Mouse (Mus musculus) myocyte (in vitro differentiated cells): ENCODE data around the gene Dcaf1.

Experiments
- CEBPB ChIP-seq: IDR thresholded peaks from 2 replicates; pipeline ENCODE4 v1.6.1; 2011; ENCODE audit warnings: mild to moderate bottlenecking, moderate library complexity; ENCODE audit not compliant: poor library complexity, insufficient read depth, severe bottlenecking
- E2F4 ChIP-seq: IDR thresholded peaks from one replicate; pipeline ENCODE4 v1.6.1; 2011; ENCODE audit warnings: mild to moderate bottlenecking, control low read depth, moderate library complexity; ENCODE audit not compliant: insufficient read depth
- MAX ChIP-seq: IDR thresholded peaks from one replicate; pipeline ENCODE4 v1.6.1; 2011; ENCODE audit warnings: low read depth, mild to moderate bottlenecking, control low read depth
- MYOD1 ChIP-seq, 3 experiments: IDR thresholded peaks; one replicate each; pipeline ENCODE4 v1.6.1; 2011; ENCODE audit warnings: control low read depth in 2 of 3, low read depth in 2 of 3, mild to moderate bottlenecking in 2 of 3, moderate library complexity in 1 of 3; ENCODE audit not compliant: insufficient read length in 2 of 3, control insufficient read depth in 1 of 3
- POLR2A ChIP-seq: IDR thresholded peaks from one replicate; pipeline ENCODE4 v1.6.1; 2011; ENCODE audit warnings: low read depth, mild to moderate bottlenecking, control low read depth, moderate library complexity; ENCODE audit not compliant: insufficient read length
- POLR2AphosphoS2 ChIP-seq: IDR thresholded peaks from one replicate; pipeline ENCODE4 v1.6.1; 2011; ENCODE audit warnings: low read depth, control low read depth; ENCODE audit not compliant: insufficient read length
- REST ChIP-seq: IDR thresholded peaks from one replicate; pipeline ENCODE4 v1.6.1; 2011; ENCODE audit warnings: mild to moderate bottlenecking, control low read depth, moderate library complexity; ENCODE audit not compliant: insufficient read depth, insufficient read length
- SRF ChIP-seq: IDR thresholded peaks from one replicate; pipeline ENCODE4 v1.6.1; 2011; ENCODE audit warnings: low read depth; ENCODE audit not compliant: control insufficient read depth, insufficient read length
- TCF3 ChIP-seq: IDR thresholded peaks from one replicate; pipeline ENCODE4 v1.6.1; 2011; ENCODE audit warnings: low read depth, control low read depth; ENCODE audit not compliant: insufficient read length
- USF1 ChIP-seq: IDR thresholded peaks from one replicate; pipeline ENCODE4 v1.6.1; 2011; ENCODE audit warnings: low read depth, mild to moderate bottlenecking, control low read depth, moderate library complexity

DNA sequence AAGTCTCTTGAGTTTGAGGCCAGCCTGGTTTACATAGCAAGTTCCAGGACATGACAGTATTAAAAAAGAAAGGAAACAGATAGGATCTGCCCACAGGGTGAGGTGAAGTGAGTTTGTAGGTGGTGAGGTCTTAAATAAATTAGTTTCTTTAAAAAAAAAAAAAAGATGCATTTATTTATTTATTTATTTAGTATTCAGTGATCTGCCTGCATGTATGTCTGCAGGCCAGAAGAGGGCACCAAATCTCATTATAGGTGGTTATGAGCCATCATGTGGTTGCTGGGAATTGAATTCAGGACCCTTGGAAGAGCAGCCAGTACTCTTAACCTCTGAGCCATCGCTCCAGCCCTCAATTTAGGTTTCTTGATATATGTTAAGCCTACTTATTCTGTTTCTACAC is 18.9 kb downstream of the Dcaf1 start:
- TF ChIP-seq POLR2A (no peak), MAX (no peak), SRF (no peak), E2F4 (no peak), POLR2AphosphoS2 (no peak), REST (no peak), USF1 (no peak), CEBPB (no peak), TCF3 (no peak), MYOD1 (IDR thresholded peaks at IDR 0.05; ENCODE audit: control insufficient read depth in 1 of 3, insufficient read length in 2 of 3, low read depth in 2 of 3) (no peak)
